Mouse (Mus musculus): ENCODE measurements at regions not wholly inside any gene's neighbourhood (a gene's known extent, or its start where the extent isn't known, plus 50 kb on each side); places are given as distances from the start of the nearest gene placed in this dataset.
A peak's percentile ranks its signal among the peaks of the same experiment; 100 is the strongest.

DNA sequence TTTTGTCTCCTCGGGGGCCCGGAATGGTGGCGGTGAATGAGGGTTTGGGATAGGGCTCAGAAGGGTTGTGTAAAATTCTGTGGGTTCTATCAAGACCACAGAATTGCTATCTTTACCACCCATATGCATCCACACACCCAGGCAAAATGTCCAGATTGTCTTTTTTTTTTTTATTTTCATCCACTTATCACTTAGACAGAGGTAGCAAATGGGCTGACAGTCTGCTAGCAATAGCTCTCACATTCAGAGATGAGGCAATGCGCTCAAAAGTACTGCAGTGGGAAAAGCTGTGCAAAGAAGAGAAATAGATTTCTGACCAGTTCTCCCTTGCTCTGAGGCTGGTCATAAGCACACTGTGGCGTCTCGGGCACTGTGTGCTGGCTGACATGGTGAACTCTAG lies 154.5 kb downstream of the Dad1 start:
- no peak for DNase-seq (ENCODE audit: low read depth, low spot score)

DNA sequence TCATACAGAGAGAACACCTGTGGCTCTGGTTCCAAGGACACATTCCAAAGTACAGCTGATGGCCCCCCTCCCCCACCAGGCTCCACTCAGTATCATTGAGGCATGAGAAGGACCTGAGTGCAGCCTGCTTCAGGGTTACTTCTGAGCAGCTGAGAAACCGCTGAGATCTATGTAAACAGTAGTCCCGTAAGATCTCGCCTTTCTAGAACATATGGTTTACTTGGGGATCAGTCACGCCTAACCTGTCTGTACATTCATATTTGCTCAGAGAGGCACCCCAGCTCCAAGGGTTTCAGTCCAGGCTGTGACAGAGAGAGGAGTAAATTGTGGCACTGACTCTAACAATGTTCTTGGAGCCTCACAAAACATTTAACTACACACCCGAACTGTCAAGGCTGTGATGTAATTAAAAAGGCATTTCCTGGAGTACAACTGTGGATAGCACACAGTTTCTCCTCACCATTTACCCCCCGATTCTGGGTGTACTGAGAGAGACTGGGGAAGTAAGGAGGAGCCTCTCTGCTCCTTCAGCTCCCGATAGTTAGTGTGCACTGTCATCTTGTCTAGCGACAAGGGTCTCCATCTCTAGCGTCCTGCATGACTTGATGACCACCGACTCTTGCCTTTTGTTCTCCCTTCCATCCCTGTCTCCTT lies 155.7 kb downstream of the Dad1 start:
- DNase-seq (ENCODE audit: low read depth, low spot score) = peak; percentile 25

DNA sequence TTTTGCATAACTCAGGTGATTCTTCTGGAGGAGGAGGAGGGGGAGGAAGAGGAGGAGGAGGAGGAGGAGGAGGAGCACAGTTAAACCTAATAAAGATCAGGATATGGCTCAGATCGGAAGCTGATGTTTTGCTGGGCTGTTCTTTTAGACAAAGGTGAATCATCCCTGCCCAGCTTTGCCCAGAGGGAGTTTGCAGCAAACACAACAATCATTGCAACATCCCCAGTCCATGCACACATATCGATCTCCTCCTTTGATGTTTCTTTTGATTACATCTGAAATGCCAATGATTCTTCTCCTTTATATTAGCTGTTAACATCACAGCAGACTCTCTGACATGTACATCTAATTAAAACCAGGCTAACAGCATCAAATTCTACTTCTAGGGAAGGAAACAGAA lies 156.9 kb downstream of the Dad1 start:
- no peak for DNase-seq (ENCODE audit: low read depth, low spot score)

DNA sequence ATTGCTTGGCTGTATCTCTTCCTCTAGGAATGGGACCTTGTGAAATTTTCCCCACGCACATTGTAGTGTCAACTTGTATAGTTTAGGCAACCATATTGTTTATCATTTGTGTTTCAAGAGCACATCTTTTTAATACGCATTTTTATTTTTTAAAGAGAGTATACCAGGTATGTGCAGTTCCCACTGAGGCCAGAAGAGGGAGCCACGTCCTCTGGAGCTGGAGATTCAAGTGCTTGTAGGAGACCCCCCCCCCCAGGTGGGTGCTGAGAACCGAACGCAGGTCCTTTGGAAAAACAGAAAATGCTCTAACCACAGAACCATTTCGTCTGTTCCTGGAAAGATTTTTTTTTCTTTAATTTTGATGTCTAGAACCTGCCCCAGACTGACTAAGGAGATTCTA lies 161.5 kb downstream of the Dad1 start:
- DNase-seq (ENCODE audit: low read depth, low spot score) = peak; percentile 39

DNA sequence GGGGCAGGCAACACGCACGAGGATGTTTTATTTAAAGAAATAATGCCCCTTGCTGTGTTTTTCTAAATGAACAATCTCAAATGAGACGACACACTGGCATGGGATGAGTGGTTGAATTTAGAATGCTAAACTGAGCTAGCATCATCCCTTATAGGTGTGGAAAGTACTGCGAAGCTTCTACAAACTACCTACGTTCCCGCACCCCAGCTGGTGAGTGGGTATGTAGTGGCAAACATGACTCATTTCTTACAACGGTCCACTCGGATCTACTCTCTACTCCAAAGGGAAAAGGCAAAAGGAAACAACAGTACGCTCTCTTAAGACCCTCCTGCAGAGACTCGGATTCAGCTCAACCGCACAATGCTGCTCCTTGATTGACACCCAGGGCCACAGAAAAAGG lies 167.2 kb downstream of the Dad1 start:
- no peak for DNase-seq (ENCODE audit: low read depth, low spot score)

DNA sequence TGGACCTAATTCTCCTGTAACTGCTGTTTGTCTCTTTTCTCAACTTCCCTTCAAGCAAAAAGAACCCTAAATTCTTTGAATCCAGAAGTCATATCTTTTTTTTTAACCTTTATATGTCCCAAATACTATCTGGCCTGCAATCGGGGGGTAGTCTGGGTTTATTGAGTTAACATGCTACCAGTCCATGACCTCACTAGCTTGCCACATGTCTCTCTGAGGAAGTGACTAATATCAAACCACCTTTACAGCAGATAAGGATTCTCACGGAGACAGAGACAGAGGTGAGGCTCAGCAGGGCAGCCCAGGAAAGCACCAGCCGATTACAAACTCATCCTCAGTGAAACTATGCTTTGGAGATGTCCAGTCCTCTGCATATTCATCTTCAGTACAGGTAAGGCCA lies 179.2 kb downstream of the Dad1 start:
- DNase-seq (ENCODE audit: low read depth, low spot score) = no peak

DNA sequence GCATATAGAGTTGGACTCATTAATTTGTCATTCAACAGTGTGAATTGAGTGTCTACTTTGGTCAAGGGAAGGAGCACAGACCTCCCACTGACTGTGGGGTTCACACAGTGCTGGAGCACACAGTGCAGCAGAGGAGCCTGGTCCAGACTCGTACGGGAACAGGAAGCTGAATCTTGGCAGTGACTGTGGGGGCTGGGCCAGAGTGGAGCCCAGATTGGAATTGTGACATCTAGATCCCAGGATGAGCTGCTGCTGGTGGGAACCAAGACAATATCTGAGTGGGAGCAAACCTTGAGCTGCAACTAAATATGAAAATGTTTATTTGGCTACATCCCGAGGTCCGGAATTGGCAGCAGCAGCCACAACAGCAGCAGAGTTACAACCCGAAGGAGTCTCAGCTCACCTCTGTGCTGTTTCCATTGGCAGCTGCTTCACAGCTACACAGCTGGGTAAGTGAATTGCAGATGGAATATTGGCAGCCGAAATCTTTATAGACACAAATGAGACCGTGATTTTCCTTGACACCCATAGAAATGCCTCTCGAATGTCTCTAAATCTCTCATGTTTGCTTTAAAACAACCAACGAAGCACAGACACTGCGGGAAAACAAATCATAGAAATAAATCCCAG lies 181.5 kb downstream of the Dad1 start:
- DNase-seq (ENCODE audit: low read depth, low spot score) = no peak

DNA sequence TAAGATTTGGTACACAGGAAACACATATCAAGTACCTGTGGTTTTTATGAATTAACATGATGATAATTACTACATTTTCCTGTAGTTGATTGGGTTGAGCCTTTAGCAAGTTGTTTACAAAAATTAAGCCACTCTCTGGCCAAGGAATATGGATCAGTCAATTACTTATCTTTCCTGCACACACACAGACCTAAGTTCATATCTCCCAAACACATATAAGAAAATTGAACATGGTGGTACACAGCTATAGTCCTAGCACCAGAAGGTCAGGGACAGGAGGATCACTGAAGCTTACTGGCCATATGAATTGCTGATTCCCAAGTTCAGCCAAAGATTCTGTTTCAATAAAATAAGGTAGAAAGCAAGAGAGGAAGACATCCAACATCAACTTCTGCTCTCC lies 183.7 kb downstream of the Dad1 start:
- DNase-seq (ENCODE audit: low read depth, low spot score) = no peak

DNA sequence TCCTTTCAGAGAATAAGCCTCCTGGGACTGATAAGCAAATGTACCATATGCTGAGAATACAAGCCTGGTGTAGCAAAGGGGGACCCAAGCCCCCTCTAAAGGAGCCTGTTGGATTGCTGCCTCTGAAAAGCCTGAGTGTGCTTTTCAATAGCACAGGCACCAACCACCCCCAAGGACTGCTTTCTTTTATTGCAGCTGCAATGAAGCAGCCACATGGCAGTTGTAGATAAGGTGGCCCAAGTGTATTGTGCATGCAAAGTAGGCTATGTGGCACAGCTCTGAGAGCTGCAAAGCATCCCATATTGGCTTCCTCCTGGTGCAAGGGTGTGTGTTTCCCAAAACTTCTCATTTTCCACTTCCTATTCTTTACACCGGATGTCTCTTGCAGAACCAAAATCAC lies 185.2 kb downstream of the Dad1 start:
- no peak for DNase-seq (ENCODE audit: low read depth, low spot score)

DNA sequence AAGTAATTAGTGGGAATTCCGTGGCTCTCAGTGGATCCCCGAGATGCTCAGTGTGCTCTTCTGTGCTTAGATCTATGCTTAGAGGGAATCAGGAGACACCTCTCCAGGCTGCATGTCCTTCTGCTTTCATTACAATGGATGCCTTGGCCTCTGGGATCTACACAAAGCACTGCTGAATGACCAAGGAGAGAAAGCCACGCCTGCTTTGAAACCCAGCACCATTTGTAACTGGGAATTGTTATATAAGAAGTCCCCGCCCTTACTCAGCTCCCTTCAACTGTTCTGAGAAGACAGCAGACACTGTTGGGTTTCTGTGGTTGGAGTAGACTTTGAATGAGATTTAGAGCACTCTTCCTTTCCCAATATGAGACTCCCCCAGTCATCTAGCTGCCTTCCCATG lies 188.4 kb downstream of the Dad1 start:
- DNase-seq (ENCODE audit: low read depth, low spot score) = peak; percentile 73

DNA sequence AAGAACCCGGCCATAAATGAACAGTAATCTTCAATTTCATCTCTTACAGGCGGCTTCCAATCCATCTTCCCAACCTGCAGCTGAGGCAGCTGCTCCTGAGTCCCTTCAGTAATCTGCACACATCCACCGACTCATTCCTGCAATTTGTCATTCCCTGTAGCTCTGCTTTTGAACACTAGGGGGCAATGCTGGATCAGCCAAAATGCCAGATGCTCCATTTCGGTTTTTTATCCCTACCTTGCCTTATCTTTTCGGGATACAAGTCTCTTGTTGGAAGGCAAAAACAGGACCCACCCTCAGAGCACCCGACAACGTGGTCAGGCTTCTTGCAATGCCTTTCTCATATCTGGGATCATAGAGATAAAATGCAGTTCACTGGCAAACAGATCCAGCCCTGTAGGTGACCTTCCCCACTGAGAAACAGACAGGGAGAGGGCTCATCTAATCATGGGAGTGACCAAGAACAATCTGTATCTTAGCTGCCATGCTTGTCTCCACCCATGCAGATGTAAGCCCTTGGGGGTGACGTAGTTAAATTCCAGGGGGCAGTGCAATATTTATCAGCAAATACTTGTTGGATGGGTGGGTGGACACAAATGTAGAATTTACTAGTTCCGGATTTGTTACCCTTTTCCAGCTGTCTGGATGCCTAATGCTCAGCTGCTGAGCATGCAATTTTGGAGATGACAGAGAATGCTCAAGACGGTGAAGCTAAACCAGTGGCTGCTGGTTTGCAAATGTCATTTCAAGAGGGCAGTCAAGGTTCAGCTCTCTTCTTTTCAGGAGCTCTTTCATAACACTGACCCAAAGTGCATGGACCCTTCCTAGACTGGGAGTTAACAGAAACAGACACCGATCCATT lies 189.1 kb downstream of the Dad1 start:
- DNase-seq (ENCODE audit: low read depth, low spot score) = peak; percentile 81

DNA sequence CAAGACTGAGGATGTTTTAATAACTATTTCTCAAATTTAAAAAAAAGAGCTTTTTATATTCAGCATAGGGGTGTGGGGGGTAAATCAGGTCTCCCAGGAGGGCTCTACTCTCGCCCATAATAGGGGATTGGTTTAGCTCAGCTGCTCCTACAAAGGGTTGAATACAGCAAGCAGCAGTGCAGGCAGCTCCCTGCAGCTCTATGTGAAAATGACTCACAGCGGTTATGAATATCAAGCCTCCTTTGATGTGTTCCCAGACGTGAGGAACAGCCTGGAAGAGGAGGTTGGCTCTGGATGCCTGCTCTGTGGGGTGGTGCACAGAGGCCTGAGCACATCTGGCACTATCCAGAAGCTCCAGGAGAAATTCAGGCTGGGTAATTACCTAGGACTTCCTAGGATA lies 192.3 kb downstream of the Dad1 start:
- DNase-seq (ENCODE audit: low read depth, low spot score) = no peak

DNA sequence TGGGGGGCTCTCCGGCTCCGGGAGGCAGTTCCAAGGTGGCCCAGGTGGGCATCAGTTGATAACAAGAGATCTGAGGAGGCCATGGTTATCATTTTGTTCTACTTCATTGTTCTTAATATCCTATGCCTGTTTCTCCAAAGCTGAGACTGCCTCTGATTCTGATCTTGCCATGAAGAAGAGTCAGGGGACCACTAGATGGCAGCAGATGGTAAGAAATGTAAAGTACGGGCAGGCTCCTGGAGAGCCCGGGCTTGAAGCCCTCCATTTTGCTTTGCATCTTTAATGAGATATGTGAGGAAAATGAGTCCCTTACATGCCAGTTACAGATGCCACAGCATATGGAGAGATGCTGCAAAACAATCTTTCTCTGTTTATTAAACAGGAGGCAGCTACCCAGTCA lies 194.1 kb downstream of the Dad1 start:
- peak; percentile 81 for DNase-seq (ENCODE audit: low read depth, low spot score)

DNA sequence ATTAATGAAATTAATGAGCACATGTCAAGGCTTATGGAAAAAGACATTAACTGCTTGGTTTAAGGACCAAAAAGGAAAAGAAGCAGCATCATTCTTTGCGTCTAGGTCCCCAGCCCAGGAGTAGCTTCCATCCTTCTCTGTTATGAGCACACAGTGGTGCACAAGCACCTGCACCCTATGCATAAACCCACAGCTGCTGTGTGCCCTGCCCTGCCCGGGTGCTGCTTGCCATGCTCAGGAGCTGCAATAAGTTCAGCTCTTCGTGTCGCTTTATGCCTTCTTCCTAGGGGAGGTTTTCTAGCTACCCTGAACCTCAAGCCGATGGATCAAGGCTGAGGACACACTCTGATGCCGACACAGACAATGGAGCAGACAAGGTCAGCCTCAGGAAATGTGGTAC lies 194.8 kb downstream of the Dad1 start:
- no peak for DNase-seq (ENCODE audit: low read depth, low spot score)

DNA sequence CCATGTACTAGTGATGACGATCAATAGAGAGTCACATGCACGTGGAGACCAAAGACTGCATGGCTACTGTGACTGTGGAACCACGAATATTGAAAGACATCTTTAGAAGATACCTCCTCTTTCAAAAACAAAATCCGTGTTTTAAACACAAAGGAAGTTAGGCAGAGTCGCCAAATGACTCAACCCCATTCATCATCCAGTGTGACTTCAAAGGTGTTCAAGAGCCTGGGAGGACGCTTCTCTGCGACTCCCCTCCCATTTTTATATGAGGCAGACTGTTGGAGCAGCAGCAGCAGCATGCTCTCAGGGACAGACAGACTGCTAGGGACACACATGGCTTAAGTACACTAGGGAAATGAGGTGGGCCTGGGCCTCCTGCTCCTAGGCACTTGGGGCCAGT lies 197.2 kb downstream of the Dad1 start:
- DNase-seq (ENCODE audit: low read depth, low spot score) = no peak

DNA sequence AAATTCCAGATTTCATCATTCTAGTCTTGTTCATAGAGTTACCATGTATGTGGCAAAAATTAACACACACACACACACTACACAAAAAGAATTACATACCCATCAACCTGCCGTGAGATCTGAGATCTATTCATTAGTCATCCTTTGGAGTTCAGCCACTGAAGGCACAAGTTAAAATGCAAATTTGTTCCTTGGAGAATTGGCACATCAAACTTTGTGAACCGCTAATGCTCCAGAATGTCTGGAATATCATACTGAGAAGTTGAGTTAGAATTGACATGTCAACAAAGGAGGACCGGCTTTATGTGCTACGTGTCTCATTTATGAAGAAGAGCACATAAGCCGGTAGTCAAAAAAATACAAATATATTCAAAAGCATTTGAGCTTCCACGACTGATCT lies 198.5 kb downstream of the Dad1 start:
- DNase-seq (ENCODE audit: low read depth, low spot score) = no peak

DNA sequence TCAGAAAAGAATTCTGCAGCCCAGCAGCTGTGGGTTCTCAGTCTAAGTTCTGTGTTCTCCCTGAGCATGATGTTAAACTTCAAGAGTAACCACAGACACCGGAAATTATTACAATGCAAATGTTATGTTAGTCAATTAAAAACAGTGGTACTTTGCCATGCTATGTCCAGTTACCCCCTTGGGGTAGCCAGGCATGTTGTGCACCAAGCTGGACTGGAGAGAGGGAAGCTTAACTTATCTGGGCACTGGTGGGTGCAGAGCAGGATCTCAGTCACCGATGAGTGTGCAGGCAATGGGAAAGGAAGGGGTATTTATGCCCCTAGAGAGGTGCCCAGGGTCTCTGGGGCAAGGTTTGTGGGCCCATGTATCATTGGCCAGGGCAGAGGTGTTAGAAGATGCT lies 211.6 kb downstream of the Dad1 start:
- DNase-seq (ENCODE audit: low read depth, low spot score) = no peak

DNA sequence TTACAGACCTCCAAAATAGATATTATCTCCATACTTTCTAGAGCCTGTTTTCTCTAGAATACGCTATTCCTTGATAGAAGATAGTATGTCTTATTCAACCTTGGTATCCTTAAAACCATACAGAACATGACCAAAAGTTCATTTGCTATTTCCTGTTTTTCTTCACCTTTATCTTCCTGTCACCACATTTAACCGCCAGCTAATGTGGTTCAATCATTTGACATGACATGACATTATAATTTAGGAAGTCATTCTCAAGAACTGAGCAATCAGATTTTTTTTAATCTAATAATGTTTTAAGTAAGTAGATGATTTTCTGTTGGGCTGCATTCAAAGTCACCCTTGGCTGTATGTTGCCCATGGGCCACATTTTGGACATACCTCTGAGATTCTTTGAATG lies 213.3 kb downstream of the Dad1 start:
- no peak for DNase-seq (ENCODE audit: low read depth, low spot score)

DNA sequence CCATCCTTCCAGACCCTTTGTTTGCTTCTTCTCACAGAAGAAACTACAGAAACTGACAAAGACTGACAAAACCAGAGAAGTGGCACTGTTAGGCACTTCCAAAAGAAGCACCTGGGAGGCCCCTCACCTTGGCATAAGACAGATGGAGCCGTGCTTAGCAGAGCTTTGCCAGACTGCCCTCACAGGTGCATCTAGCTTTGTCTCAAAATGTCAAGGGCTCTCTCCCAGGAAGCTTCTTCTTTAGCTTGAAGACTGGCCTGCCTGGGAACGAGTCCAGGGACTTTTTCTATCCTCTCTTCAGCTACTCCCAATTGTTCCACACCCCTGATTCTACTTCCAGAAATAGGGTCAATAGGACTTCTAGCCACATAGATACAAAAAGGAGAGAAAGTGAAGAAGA lies 219.4 kb downstream of the Dad1 start:
- no peak for DNase-seq (ENCODE audit: low read depth, low spot score)

DNA sequence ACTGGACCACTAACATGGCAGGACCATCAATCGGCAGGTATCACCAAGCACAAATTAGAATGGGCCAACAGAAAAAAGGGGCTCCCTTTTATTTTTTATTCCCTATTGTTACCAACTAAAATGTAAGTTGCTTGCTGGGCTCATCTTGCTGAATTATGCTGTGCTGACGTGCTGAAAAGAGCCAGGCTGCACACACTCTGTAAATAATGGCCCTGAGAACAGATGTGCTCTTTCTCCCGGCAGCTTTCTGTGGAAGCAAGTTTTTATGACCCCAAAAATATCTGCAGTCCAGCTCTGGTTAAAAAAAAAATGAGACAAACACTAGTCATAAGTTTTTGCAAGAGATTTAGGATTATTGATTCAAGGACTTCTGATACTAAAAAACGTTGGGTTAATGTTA lies 230.4 kb downstream of the Dad1 start:
- no peak for DNase-seq (ENCODE audit: low read depth, low spot score)

DNA sequence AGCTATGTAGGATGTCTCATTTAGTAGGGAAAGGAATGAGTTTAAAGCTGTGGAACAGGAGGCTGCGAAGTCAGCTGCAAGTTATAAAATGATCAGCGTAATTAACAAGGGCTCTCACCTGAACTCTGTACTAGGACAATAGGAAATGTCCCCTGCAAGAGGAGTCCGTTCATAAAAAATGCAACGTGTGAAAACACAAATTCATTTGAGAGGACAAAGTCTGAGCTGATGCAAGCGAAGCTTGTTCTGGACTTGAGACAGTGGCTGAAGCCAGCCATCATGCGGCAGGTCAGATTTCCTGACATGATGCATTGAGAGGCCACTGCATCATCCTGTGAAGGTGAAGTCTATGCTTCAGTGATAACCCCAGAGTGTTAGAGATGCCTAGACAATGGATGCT lies 232.5 kb downstream of the Dad1 start:
- DNase-seq (ENCODE audit: low read depth, low spot score) = no peak

DNA sequence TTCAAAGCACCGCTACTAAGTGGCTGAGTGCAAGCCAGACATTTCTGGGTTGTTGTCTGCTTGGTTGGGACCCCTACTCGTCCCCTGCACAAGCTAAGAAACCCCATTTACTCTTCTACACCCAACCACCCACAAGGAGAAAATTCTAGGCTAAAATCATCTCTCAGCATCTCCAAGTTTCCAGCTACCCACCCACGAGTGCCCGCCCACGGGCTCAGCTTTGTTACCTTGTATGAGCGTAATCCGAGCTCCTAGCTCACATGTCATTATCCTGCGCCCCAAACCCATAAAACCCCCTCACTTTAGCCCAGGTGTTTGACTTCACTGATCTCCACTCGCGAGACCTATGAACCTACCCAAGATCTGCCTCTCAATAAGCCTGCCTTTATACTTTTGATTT lies 239.3 kb downstream of the Dad1 start:
- no peak for DNase-seq (ENCODE audit: low read depth, low spot score)

DNA sequence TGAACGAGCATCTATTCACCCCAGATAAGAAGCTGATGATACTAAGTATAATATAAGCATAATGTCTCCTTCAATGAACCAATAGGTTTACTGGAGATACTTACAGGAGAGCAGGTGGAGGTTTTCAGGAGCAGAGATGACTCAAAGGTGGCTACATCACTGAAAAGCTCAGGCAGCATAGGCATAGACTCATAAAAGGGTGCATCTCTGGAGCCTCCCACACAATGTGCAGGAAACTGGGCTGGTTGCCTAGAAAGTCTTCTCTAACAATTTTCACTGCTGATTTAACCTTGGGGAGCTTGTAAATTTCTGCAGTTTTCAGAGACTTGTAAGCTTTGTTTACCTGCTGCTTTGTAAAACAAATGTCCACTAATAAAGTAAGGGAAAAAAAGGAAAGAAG lies 251.8 kb downstream of the Dad1 start:
- DNase-seq (ENCODE audit: low read depth, low spot score) = no peak
